ENCODE assay signal across 9 mouse cellular contexts in the genomic region with DNA sequence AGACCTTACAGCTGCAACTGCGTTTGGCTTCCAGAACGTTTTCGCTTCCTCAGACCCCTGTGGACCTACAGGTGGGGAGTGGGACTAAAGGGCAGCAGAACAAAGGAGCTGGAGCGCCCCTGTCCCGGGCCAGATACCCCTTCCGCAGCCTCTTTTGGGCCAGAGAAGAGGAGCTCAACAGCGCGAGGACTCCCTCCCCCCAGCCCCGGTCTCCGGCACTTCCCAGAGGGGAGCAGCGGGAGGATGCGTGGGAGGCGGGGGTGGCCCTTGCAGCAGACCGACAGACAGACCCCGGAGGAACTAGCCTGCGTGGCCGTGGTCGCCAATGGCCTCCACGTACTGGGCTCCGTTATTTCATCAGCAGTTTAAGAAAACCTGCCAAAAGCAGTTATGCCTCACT. TPM values are rescaled to one million over a fixed set of nuclear protein-coding genes. Genes with fewer than 3 reads are reported as not detected.
DNase-seq lines count a peak whose midpoint lies in the region; ATAC-seq and TF ChIP-seq lines count a peak whose summit lies in the region.
"Had no signal": no experiment of that assay in that cellular context is flagged by ENCODE, and none has a peak within 500 bp of the region (broad histone marks: within the 10 kb centered on the region; RNA-seq: fewer than 3 reads in every experiment).

No protein-coding gene starts in this region.

- H3K79me2 ChIP-seq in heart, adult 2 months (replicated peaks; ENCODE audit: control insufficient read depth, insufficient read depth, low read length) = no peaks in the 10 kb centered on the region

- no peaks in the 10 kb centered on the region for H3K4me1 ChIP-seq in kidney, embryonic 14.5 days (ENCODE audit: control insufficient read depth, insufficient read depth, low read length)
- H3K4me1 ChIP-seq in brown adipose tissue, adult 24 weeks (ENCODE audit: control insufficient read depth, insufficient read depth, insufficient read length, low read length) = peaks cover 2% of the 10 kb centered on the region; the same call in 1 of the 2 replicates
- H3K4me1 ChIP-seq in heart, adult 2 months (ENCODE audit: control insufficient read depth, insufficient read depth, low read length) = no peaks in the 10 kb centered on the region; the same call in 1 of the 2 replicates
- H3K4me1 ChIP-seq in limb, embryonic 10.5 days = peaks cover 17% of the 10 kb centered on the region
- peaks cover 11% of the 10 kb centered on the region; the same call in 1 of the 2 replicates for H3K4me1 ChIP-seq in neural tube, embryonic 15.5 days

- no peaks in the 10 kb centered on the region for H3K36me3 ChIP-seq in kidney, embryonic 14.5 days (ENCODE audit: control insufficient read depth, insufficient read depth, low read length)
- H3K36me3 ChIP-seq in heart, adult 2 months (ENCODE audit: control insufficient read depth, insufficient read depth, low read length) = no peaks in the 10 kb centered on the region
- no peaks in the 10 kb centered on the region for H3K36me3 ChIP-seq in limb, embryonic 10.5 days
- no peaks in the 10 kb centered on the region for H3K36me3 ChIP-seq in neural tube, embryonic 15.5 days

- no peak for TF ChIP-seq EP300 in heart, adult 2 months (IDR thresholded peaks at IDR 0.05; ENCODE audit: insufficient read depth, low read depth, low read length)

- H3K4me2 ChIP-seq in kidney, embryonic 14.5 days (replicated peaks; ENCODE audit: low read depth, low read length) = peak overlapping the region; percentile 55
- peak overlapping the region; percentile 73 for H3K4me2 ChIP-seq in neural tube, embryonic 15.5 days

- TF ChIP-seq POLR2A in heart, adult 2 months (IDR thresholded peaks at IDR 0.05; ENCODE audit: insufficient read depth, low read depth, low read length) = no peak

- H3K27me3 ChIP-seq in kidney, embryonic 14.5 days (ENCODE audit: control insufficient read depth, insufficient read depth, low read length) = peaks cover 36% of the 10 kb centered on the region
- H3K27me3 ChIP-seq in heart, adult 2 months (ENCODE audit: control insufficient read depth, insufficient read depth, low read length) = no peaks in the 10 kb centered on the region
- H3K27me3 ChIP-seq in limb, embryonic 10.5 days (ENCODE audit: low read depth, poor library complexity, severe bottlenecking) = peaks cover 90% of the 10 kb centered on the region
- peaks cover 55% of the 10 kb centered on the region for H3K27me3 ChIP-seq in neural tube, embryonic 15.5 days (replicated peaks)

- no peak for TF ChIP-seq CTCF in heart, adult 2 months (IDR thresholded peaks at IDR 0.05)

- DNase-seq in kidney, adult 18-20 months = no peak
- DNase-seq in B cell, adult 2 months = peak; percentile 19 to 26
- peak; percentile 37 to 48 for DNase-seq in heart, adult 2 months
- peak; percentile 38 for DNase-seq in limb, embryonic 10.5 days (ENCODE audit: low spot score)
- no peak for DNase-seq in natural killer cell, adult 2 months (ENCODE audit: low spot score in 2 of 2)

- peak; percentile 50; the same call in 1 of the 2 replicates for ATAC-seq in kidney, embryonic 14.5 days (ENCODE audit: low FRiP score, low TSS enrichment)
- ATAC-seq in neural tube, embryonic 15.5 days (ENCODE audit: low FRiP score) = peak; percentile 30; the same call in 1 of the 2 replicates

- H3K4me3 ChIP-seq in kidney, embryonic 14.5 days (ENCODE audit: low read length) = peak overlapping the region; percentile 37
- peak overlapping the region; percentile 60 for H3K4me3 ChIP-seq in brown adipose tissue, adult 24 weeks (ENCODE audit: insufficient read depth, low read depth, low read length)
- H3K4me3 ChIP-seq in heart, adult 2 months = peak overlapping the region; percentile 49
- peak overlapping the region; percentile 42 for H3K4me3 ChIP-seq in limb, embryonic 10.5 days
- peak overlapping the region; percentile 40 for H3K4me3 ChIP-seq in neural tube, embryonic 15.5 days (replicated peaks)

- no peaks in the 10 kb centered on the region for H3K9me3 ChIP-seq in kidney, embryonic 14.5 days (ENCODE audit: control insufficient read depth, low read length)
- no peaks in the 10 kb centered on the region for H3K9me3 ChIP-seq in limb, embryonic 10.5 days (replicated peaks)
- H3K9me3 ChIP-seq in neural tube, embryonic 15.5 days (replicated peaks) = no peaks in the 10 kb centered on the region

- intact Hi-C loops in heart, adult 2 months (cut with DNase I) = no loop called here

- no peak overlapping the region for H3K9ac ChIP-seq in kidney, embryonic 14.5 days (ENCODE audit: low read depth, low read length)
- peak overlapping the region; percentile 66 for H3K9ac ChIP-seq in heart, adult 2 months (ENCODE audit: low read depth, low read length)
- H3K9ac ChIP-seq in neural tube, embryonic 15.5 days (replicated peaks) = peak overlapping the region; percentile 32; the same call in 1 of the 2 replicates

- no peak overlapping the region for H3K27ac ChIP-seq in kidney, embryonic 14.5 days (ENCODE audit: low read depth, low read length)
- no peak overlapping the region for H3K27ac ChIP-seq in brown adipose tissue, adult 24 weeks (replicated peaks; ENCODE audit: low read depth, low read length)
- H3K27ac ChIP-seq in heart, adult 2 months = peak overlapping the region; percentile 36
- H3K27ac ChIP-seq in limb, embryonic 10.5 days = no peak overlapping the region
- H3K27ac ChIP-seq in neural tube, embryonic 15.5 days (replicated peaks) = no peak overlapping the region

- 15% methylated on average over 20 of the region's 20 CpGs for WGBS in kidney, embryonic 14.5 days
- WGBS in heart, adult 2 months = 9% methylated on average over 20 of the region's 20 CpGs
- 11% methylated on average over 20 of the region's 20 CpGs for WGBS in limb, embryonic 10.5 days
- WGBS in neural tube, embryonic 15.5 days = 10% methylated on average over 20 of the region's 20 CpGs

RNA-seq across cellular contexts. Expression of a gene that starts 0.5 kb away (rescaled TPM):
- not detected in 2 replicates for polyA plus RNA-seq in kidney, embryonic 14.5 days (2014; fragmentation: Nextera tagmentation; extraction: Ambion mirVana)
- polyA plus RNA-seq in brown adipose tissue, adult 24 weeks (2012; ENCODE audit: insufficient read depth, insufficient read length, missing spikeins) = 0.83 and 2.5 TPM in 2 replicates
- total RNA-seq in heart, adult 2 months (2021) = 10 to 100 TPM; 16.0 to 18.1 TPM
- polyA plus RNA-seq in heart, adult 2 months (2012; rRNA removed) = 9.5 and 14.3 TPM in 2 replicates
- not detected in 2 replicates for polyA plus RNA-seq in limb, embryonic 10.5 days (2016; fragmentation: Nextera tagmentation; extraction: Ambion mirVana)
- 0.14 and 0.29 TPM in 2 replicates for polyA plus RNA-seq in neural tube, embryonic 15.5 days (2015; fragmentation: Nextera tagmentation; extraction: Ambion mirVana)
- total RNA-seq: hematopoietic stem cell, adult 5-6 weeks had no signal

Comparison
In these comparisons a context has a peak if more than half of its experiments do, and no peak if none do; other contexts are left out.
1. DNase-seq: peak in B cell, adult 2 months (2 of 2), heart, adult 2 months (2 of 2) and limb, embryonic 10.5 days (single experiment); none in kidney, adult 18-20 months (single experiment) and natural killer cell, adult 2 months (0 of 2).
2. Peak in every context shown above with its lines, with median percentiles within 50 percentile points of each other: H3K4me3 ChIP-seq.